14 mouse cellular contexts compared by ENCODE assay signal in the genomic region with DNA sequence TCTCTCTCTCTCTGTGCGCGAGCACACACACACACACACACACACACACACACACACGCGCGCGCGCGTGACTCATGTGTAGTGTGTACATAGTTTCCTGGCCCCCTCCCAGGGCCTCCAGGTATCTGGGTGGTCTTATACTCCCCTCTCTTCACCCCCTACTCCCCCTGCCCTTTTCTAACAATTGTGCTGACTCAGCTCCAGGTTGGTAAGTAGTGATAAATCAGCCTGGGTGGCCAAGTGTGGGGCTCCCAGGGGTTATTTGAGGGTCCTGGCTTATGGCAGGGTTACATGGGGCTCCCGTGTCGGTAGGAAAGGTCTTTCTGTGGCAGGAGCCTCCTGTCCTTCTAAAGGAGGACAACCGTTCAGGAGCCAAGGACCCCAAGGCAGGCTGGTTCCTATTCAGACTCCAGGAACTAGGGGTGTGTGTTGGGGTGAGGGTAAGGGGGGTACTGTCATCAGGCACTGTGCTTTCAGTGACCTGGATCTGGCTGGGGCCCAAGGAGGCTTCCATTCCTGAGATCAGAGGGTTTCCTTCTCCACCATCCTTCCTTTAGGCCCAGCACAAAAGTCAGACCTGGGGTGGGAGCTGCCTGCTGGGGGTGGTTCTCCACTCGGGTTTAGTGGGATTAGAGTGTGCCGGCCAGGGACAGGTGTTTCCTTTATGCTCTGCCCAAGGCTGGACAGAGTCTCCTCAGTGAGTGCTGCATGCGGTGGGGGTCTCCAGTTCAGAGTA. TPM values are rescaled to one million over a fixed set of nuclear protein-coding genes. Genes with fewer than 3 reads are reported as not detected.
DNase-seq lines count a peak whose midpoint lies in the region; ATAC-seq lines count a peak whose summit lies in the region.
"Had no signal": no experiment of that assay in that cellular context is flagged by ENCODE, and none has a peak within 500 bp of the region (broad histone marks: within the 10 kb centered on the region; RNA-seq: fewer than 3 reads in every experiment).

No protein-coding gene starts in this region.

- H3K27me3 ChIP-seq in hindbrain, embryonic 15.5 days = no peaks in the 10 kb centered on the region
- H3K27me3 ChIP-seq in hindbrain, embryonic 14.5 days (ENCODE audit: control insufficient read depth, insufficient read depth, low read length) = no peaks in the 10 kb centered on the region
- H3K27me3 ChIP-seq in neural tube, embryonic 14.5 days (ENCODE audit: control insufficient read depth, insufficient read depth, low read length) = no peaks in the 10 kb centered on the region
- H3K27me3 ChIP-seq in neural tube, embryonic 15.5 days (replicated peaks) = no peaks in the 10 kb centered on the region; the same call in 1 of the 2 replicates
- H3K27me3 ChIP-seq in embryonic facial prominence, embryonic 14.5 days (replicated peaks; ENCODE audit: control insufficient read depth, insufficient read depth, low read length) = no peaks in the 10 kb centered on the region
- H3K27me3 ChIP-seq: Patski had no signal

- H3K9me3 ChIP-seq in hindbrain, embryonic 15.5 days = no peaks in the 10 kb centered on the region
- no peaks in the 10 kb centered on the region for H3K9me3 ChIP-seq in hindbrain, embryonic 14.5 days (ENCODE audit: control insufficient read depth, low read length)
- no peaks in the 10 kb centered on the region for H3K9me3 ChIP-seq in neural tube, embryonic 14.5 days (ENCODE audit: control insufficient read depth, low read length)
- no peaks in the 10 kb centered on the region for H3K9me3 ChIP-seq in neural tube, embryonic 15.5 days (replicated peaks)
- no peaks in the 10 kb centered on the region for H3K9me3 ChIP-seq in embryonic facial prominence, embryonic 14.5 days (ENCODE audit: control insufficient read depth, low read length)

- no peak for DNase-seq in hindbrain, embryonic 14.5 days (ENCODE audit: low spot score)
- DNase-seq in embryonic facial prominence, embryonic 14.5 days (ENCODE audit: low spot score) = no peak
- no peak for DNase-seq in cerebellum, adult 9-10 months
- DNase-seq in spleen, postnatal 10 days (ENCODE audit: low spot score in 2 of 2) = no peak
- DNase-seq: cerebellum, adult 2 months; forebrain, postnatal 0 days; gastrocnemius, postnatal 14 days; kidney, postnatal 25 days; left cerebral cortex, postnatal 4 days; liver, postnatal 0 days had no signal

- ATAC-seq in hindbrain, embryonic 15.5 days (ENCODE audit: low FRiP score, low read depth) = peak; percentile 30; the same call in 1 of the 2 replicates
- no peak for ATAC-seq in hindbrain, embryonic 14.5 days (ENCODE audit: low FRiP score)
- ATAC-seq in neural tube, embryonic 14.5 days (ENCODE audit: low read depth) = peak; percentile 38; the same call in 1 of the 2 replicates
- no peak for ATAC-seq in neural tube, embryonic 15.5 days (ENCODE audit: low FRiP score)
- peak; percentile 20; the same call in 1 of the 2 replicates for ATAC-seq in embryonic facial prominence, embryonic 14.5 days (ENCODE audit: low read depth)
- ATAC-seq: forebrain, postnatal 0 days; liver, postnatal 0 days; Patski had no signal

- no peak overlapping the region for H3K4me3 ChIP-seq in hindbrain, embryonic 15.5 days
- no peak overlapping the region for H3K4me3 ChIP-seq in hindbrain, embryonic 14.5 days (replicated peaks; ENCODE audit: low read length)
- H3K4me3 ChIP-seq in neural tube, embryonic 14.5 days (ENCODE audit: low read depth, low read length) = no peak overlapping the region
- no peak overlapping the region for H3K4me3 ChIP-seq in neural tube, embryonic 15.5 days (replicated peaks)
- H3K4me3 ChIP-seq in embryonic facial prominence, embryonic 14.5 days (ENCODE audit: low read depth, low read length) = no peak overlapping the region

- H3K9ac ChIP-seq in hindbrain, embryonic 15.5 days = no peak overlapping the region
- no peak overlapping the region for H3K9ac ChIP-seq in hindbrain, embryonic 14.5 days
- no peak overlapping the region for H3K9ac ChIP-seq in neural tube, embryonic 14.5 days (replicated peaks; ENCODE audit: low read depth, low read length)
- H3K9ac ChIP-seq in neural tube, embryonic 15.5 days (replicated peaks) = no peak overlapping the region
- H3K9ac ChIP-seq in embryonic facial prominence, embryonic 14.5 days (ENCODE audit: low read depth, low read length) = no peak overlapping the region
- H3K9ac ChIP-seq: forebrain, postnatal 0 days; liver, postnatal 0 days had no signal

- H3K27ac ChIP-seq in hindbrain, embryonic 15.5 days (replicated peaks) = no peak overlapping the region
- no peak overlapping the region for H3K27ac ChIP-seq in hindbrain, embryonic 14.5 days
- H3K27ac ChIP-seq in neural tube, embryonic 14.5 days (ENCODE audit: low read depth, low read length) = no peak overlapping the region
- H3K27ac ChIP-seq in neural tube, embryonic 15.5 days (replicated peaks) = no peak overlapping the region
- no peak overlapping the region for H3K27ac ChIP-seq in embryonic facial prominence, embryonic 14.5 days (replicated peaks; ENCODE audit: low read depth, low read length)

- H3K4me2 ChIP-seq in hindbrain, embryonic 15.5 days = no peak overlapping the region
- H3K4me2 ChIP-seq in hindbrain, embryonic 14.5 days (replicated peaks) = no peak overlapping the region
- H3K4me2 ChIP-seq in neural tube, embryonic 14.5 days (ENCODE audit: low read depth, low read length) = no peak overlapping the region
- H3K4me2 ChIP-seq in neural tube, embryonic 15.5 days = no peak overlapping the region
- no peak overlapping the region for H3K4me2 ChIP-seq in embryonic facial prominence, embryonic 14.5 days (ENCODE audit: low read depth, low read length)

- peaks cover 10% of the 10 kb centered on the region for H3K4me1 ChIP-seq in hindbrain, embryonic 15.5 days (replicated peaks)
- H3K4me1 ChIP-seq in hindbrain, embryonic 14.5 days (replicated peaks; ENCODE audit: control insufficient read depth, insufficient read depth, low read length) = peaks cover 22% of the 10 kb centered on the region
- peaks cover 12% of the 10 kb centered on the region for H3K4me1 ChIP-seq in neural tube, embryonic 14.5 days (ENCODE audit: control insufficient read depth, insufficient read depth, low read length)
- H3K4me1 ChIP-seq in neural tube, embryonic 15.5 days = peaks cover 18% of the 10 kb centered on the region
- H3K4me1 ChIP-seq in embryonic facial prominence, embryonic 14.5 days (ENCODE audit: control insufficient read depth, insufficient read depth, low read length) = peaks cover 15% of the 10 kb centered on the region

- 72% methylated on average over 14 of the region's 14 CpGs for WGBS in hindbrain, embryonic 15.5 days
- WGBS in hindbrain, embryonic 14.5 days = 75% methylated on average over 13 of the region's 14 CpGs
- WGBS in neural tube, embryonic 14.5 days = 67% methylated on average over 14 of the region's 14 CpGs
- 69% methylated on average over 14 of the region's 14 CpGs for WGBS in neural tube, embryonic 15.5 days
- 68% methylated on average over 14 of the region's 14 CpGs for WGBS in embryonic facial prominence, embryonic 14.5 days

- H3K36me3 ChIP-seq in hindbrain, embryonic 15.5 days = no peaks in the 10 kb centered on the region
- H3K36me3 ChIP-seq in hindbrain, embryonic 14.5 days (replicated peaks; ENCODE audit: control insufficient read depth, insufficient read depth) = no peaks in the 10 kb centered on the region
- no peaks in the 10 kb centered on the region for H3K36me3 ChIP-seq in neural tube, embryonic 14.5 days (ENCODE audit: control insufficient read depth, insufficient read depth, low read length)
- no peaks in the 10 kb centered on the region for H3K36me3 ChIP-seq in neural tube, embryonic 15.5 days
- no peaks in the 10 kb centered on the region for H3K36me3 ChIP-seq in embryonic facial prominence, embryonic 14.5 days (ENCODE audit: control insufficient read depth, insufficient read depth, low read length)

RNA-seq across cellular contexts. Expression of gene Kcnq1, which starts 52.7 kb away (rescaled TPM):
- polyA plus RNA-seq in hindbrain, embryonic 15.5 days (2015; fragmentation: Nextera tagmentation; extraction: Ambion mirVana) = 1.1 and 1.5 TPM in 2 replicates
- 0.94 and 1.3 TPM in 2 replicates for polyA plus RNA-seq in hindbrain, embryonic 14.5 days (2014; fragmentation: Nextera tagmentation; extraction: Ambion mirVana)
- polyA plus RNA-seq in neural tube, embryonic 14.5 days (2014; fragmentation: Nextera tagmentation; extraction: Ambion mirVana) = 1.8 and 2.4 TPM in 2 replicates
- polyA plus RNA-seq in neural tube, embryonic 15.5 days (2015; fragmentation: Nextera tagmentation; extraction: Ambion mirVana) = 0.88 and 1.9 TPM in 2 replicates
- 1.9 and 2.0 TPM in 2 replicates for polyA plus RNA-seq in embryonic facial prominence, embryonic 14.5 days (2014; fragmentation: Nextera tagmentation; extraction: Ambion mirVana)

Comparison
In these comparisons a context has a peak if more than half of its experiments do, and no peak if none do; other contexts are left out.
1. ATAC-seq: peak in hindbrain, embryonic 15.5 days (single experiment), neural tube, embryonic 14.5 days (single experiment) and embryonic facial prominence, embryonic 14.5 days (single experiment); none in hindbrain, embryonic 14.5 days (single experiment) and neural tube, embryonic 15.5 days (single experiment).